Mouse (Mus musculus): Measurements from ENCODE around the gene Map2k6. TPM values are rescaled to one million over a fixed set of nuclear protein-coding genes. Genes with fewer than 3 reads are reported as not detected.

Gene Map2k6
- total and polyA plus RNA-seq, 2 experiments from 2014 or later = 21.3 to 25.5 TPM

GRCm38 (mm10) chr11:110545416-110545815 lies 146.5 kb downstream of the Map2k6 start:
- 78% methylated on average over 3 of the region's 3 CpGs for WGBS
- Histone ChIP-seq H3K9ac (no peak overlapping the region), H3K27me3 (ENCODE audit: insufficient read depth, low read length) (no peaks in the 10 kb centered on the region), H3K4me1 (ENCODE audit: insufficient read depth) (no peaks in the 10 kb centered on the region), H3K4me2 (ENCODE audit: low read depth) (no peak overlapping the region), H3K36me3 (ENCODE audit: insufficient read depth) (no peaks in the 10 kb centered on the region), H3K4me3 (ENCODE audit: low read depth, low read length) (no peak overlapping the region), H3K27ac (ENCODE audit: low read depth, low read length) (no peak overlapping the region), H3K9me3 (ENCODE audit: low read length) (no peaks in the 10 kb centered on the region)
- ATAC-seq (no peak), DNase-seq (no peak)
- no peak for TF ChIP-seq CTCF (IDR thresholded peaks at IDR 0.05; ENCODE audit: low read depth)

- no peak for TF ChIP-seq CTCF (IDR thresholded peaks at IDR 0.05; ENCODE audit: low read depth)
Observed at GRCm38 (mm10) chr11:110551471-110551967, 152.6 kb downstream of the Map2k6 start.

GRCm38 (mm10) chr11:110562320-110563081 lies 163.6 kb downstream of the Map2k6 start:
- Histone ChIP-seq H3K36me3 (ENCODE audit: insufficient read depth) (no peaks in the 10 kb centered on the region), H3K9ac (no peak overlapping the region), H3K27me3 (ENCODE audit: insufficient read depth, low read length) (no peaks in the 10 kb centered on the region), H3K9me3 (ENCODE audit: low read length) (no peaks in the 10 kb centered on the region), H3K4me3 (ENCODE audit: low read depth, low read length) (no peak overlapping the region), H3K4me2 (ENCODE audit: low read depth) (no peak overlapping the region), H3K4me1 (ENCODE audit: insufficient read depth) (no peaks in the 10 kb centered on the region), H3K27ac (ENCODE audit: low read depth, low read length) (no peak overlapping the region)
- 83% methylated on average over 12 of the region's 12 CpGs for WGBS
- DNase-seq (no peak), ATAC-seq (no peak)
- no peak for TF ChIP-seq CTCF (IDR thresholded peaks at IDR 0.05; ENCODE audit: low read depth)

More at GRCm38 (mm10) chr11:110551471-110551967, 152.6 kb downstream of the Map2k6 start:
- Histone ChIP-seq H3K9ac (no peak overlapping the region), H3K4me1 (ENCODE audit: insufficient read depth) (no peaks in the 10 kb centered on the region), H3K4me2 (ENCODE audit: low read depth) (no peak overlapping the region), H3K9me3 (ENCODE audit: low read length) (no peaks in the 10 kb centered on the region), H3K27me3 (ENCODE audit: insufficient read depth, low read length) (no peaks in the 10 kb centered on the region), H3K36me3 (ENCODE audit: insufficient read depth) (no peaks in the 10 kb centered on the region), H3K4me3 (ENCODE audit: low read depth, low read length) (no peak overlapping the region), H3K27ac (ENCODE audit: low read depth, low read length) (no peak overlapping the region)
- 85% methylated on average over 12 of the region's 12 CpGs for WGBS
- DNase-seq (no peak), ATAC-seq (no peak)

GRCm38 (mm10) chr11:110563272-110563671 lies 164.3 kb downstream of the Map2k6 start:
- H3K27ac ChIP-seq (ENCODE audit: low read depth, low read length) = no peak overlapping the region
- no peak overlapping the region for H3K9ac ChIP-seq
- ATAC-seq = no peak
- no peak overlapping the region for H3K4me3 ChIP-seq (ENCODE audit: low read depth, low read length)
- no peak overlapping the region for H3K4me2 ChIP-seq (ENCODE audit: low read depth)
- H3K9me3 ChIP-seq (ENCODE audit: low read length) = no peaks in the 10 kb centered on the region
- DNase-seq = no peak
- TF ChIP-seq CTCF (IDR thresholded peaks at IDR 0.05; ENCODE audit: low read depth) = no peak
- H3K36me3 ChIP-seq (ENCODE audit: insufficient read depth) = no peaks in the 10 kb centered on the region
- no peaks in the 10 kb centered on the region for H3K27me3 ChIP-seq (ENCODE audit: insufficient read depth, low read length)
- no peaks in the 10 kb centered on the region for H3K4me1 ChIP-seq (ENCODE audit: insufficient read depth)
- 73% methylated on average over 12 of the region's 12 CpGs for WGBS

- ATAC-seq = no peak
- no peaks in the 10 kb centered on the region for H3K9me3 ChIP-seq (ENCODE audit: low read length)
Observed at GRCm38 (mm10) chr11:110563801-110564200, 164.9 kb downstream of the Map2k6 start.

GRCm38 (mm10) chr11:110566307-110566706 lies 167.4 kb downstream of the Map2k6 start:
- H3K4me3 ChIP-seq (ENCODE audit: low read depth, low read length) = no peak overlapping the region
- DNase-seq = no peak
- H3K9me3 ChIP-seq (ENCODE audit: low read length) = no peaks in the 10 kb centered on the region
- H3K4me1 ChIP-seq (ENCODE audit: insufficient read depth) = no peaks in the 10 kb centered on the region
- no peak overlapping the region for H3K27ac ChIP-seq (ENCODE audit: low read depth, low read length)
- no peaks in the 10 kb centered on the region for H3K27me3 ChIP-seq (ENCODE audit: insufficient read depth, low read length)
- WGBS = 89% methylated on average over 7 of the region's 7 CpGs
- H3K4me2 ChIP-seq (ENCODE audit: low read depth) = no peak overlapping the region
- no peaks in the 10 kb centered on the region for H3K36me3 ChIP-seq (ENCODE audit: insufficient read depth)
- TF ChIP-seq CTCF (IDR thresholded peaks at IDR 0.05; ENCODE audit: low read depth) = no peak
- ATAC-seq = no peak
- no peak overlapping the region for H3K9ac ChIP-seq

More at GRCm38 (mm10) chr11:110563801-110564200, 164.9 kb downstream of the Map2k6 start:
- Histone ChIP-seq H3K27me3 (ENCODE audit: insufficient read depth, low read length) (no peaks in the 10 kb centered on the region), H3K9ac (no peak overlapping the region), H3K4me2 (ENCODE audit: low read depth) (no peak overlapping the region), H3K36me3 (ENCODE audit: insufficient read depth) (no peaks in the 10 kb centered on the region), H3K4me3 (ENCODE audit: low read depth, low read length) (no peak overlapping the region), H3K4me1 (ENCODE audit: insufficient read depth) (no peaks in the 10 kb centered on the region), H3K27ac (ENCODE audit: low read depth, low read length) (no peak overlapping the region)
- WGBS = 84% methylated on average over 10 of the region's 10 CpGs
- TF ChIP-seq CTCF (IDR thresholded peaks at IDR 0.05; ENCODE audit: low read depth) = no peak
- DNase-seq = no peak

- no peak overlapping the region for H3K4me2 ChIP-seq (ENCODE audit: low read depth)
- 50% methylated on average over 10 of the region's 10 CpGs for WGBS
- DNase-seq (peak; percentile 84), ATAC-seq (peak; percentile 60; the same call in 1 of the 2 replicates)
- H3K27me3 ChIP-seq (ENCODE audit: insufficient read depth, low read length) = no peaks in the 10 kb centered on the region
- TF ChIP-seq CTCF (IDR thresholded peaks at IDR 0.05; ENCODE audit: low read depth) = peak; percentile 87
- no peak overlapping the region for H3K4me3 ChIP-seq (ENCODE audit: low read depth, low read length)
- H3K4me1 ChIP-seq (ENCODE audit: insufficient read depth) = no peaks in the 10 kb centered on the region
- H3K36me3 ChIP-seq (ENCODE audit: insufficient read depth) = no peaks in the 10 kb centered on the region
- no peaks in the 10 kb centered on the region for H3K9me3 ChIP-seq (ENCODE audit: low read length)
- H3K9ac ChIP-seq = no peak overlapping the region
- no peak overlapping the region for H3K27ac ChIP-seq (ENCODE audit: low read depth, low read length)
Observed at GRCm38 (mm10) chr11:110572548-110572947, 173.6 kb downstream of the Map2k6 start.

Other genes starting within 250 kb of the Map2k6 start
- gene Abca9, start 230.9 kb upstream of the Map2k6 start, total RNA-seq (2014; rRNA removed) = 8.6 and 10.9 TPM in 2 replicates
- 1.7 and 2.4 TPM in 2 replicates for gene Abca9, start 230.9 kb upstream of the Map2k6 start, polyA plus RNA-seq (2015; fragmentation: Nextera tagmentation; extraction: Ambion mirVana)
- gene Abca6, start 147.3 kb upstream of the Map2k6 start, total RNA-seq (2014; rRNA removed) = 0.85 and 2.0 TPM in 2 replicates
- gene Abca6, start 147.3 kb upstream of the Map2k6 start, polyA plus RNA-seq (2015; fragmentation: Nextera tagmentation; extraction: Ambion mirVana) = 0.39 and 0.91 TPM in 2 replicates
- 17.2 and 23.9 TPM in 2 replicates for gene Abca5, start 61.4 kb upstream of the Map2k6 start, total RNA-seq (2014; rRNA removed)
- gene Abca5, start 61.4 kb upstream of the Map2k6 start, polyA plus RNA-seq (2015; fragmentation: Nextera tagmentation; extraction: Ambion mirVana) = 7.3 and 8.3 TPM in 2 replicates

All from forebrain, postnatal 0 days (tissue).